Mouse (Mus musculus) kidney, embryonic 15.5 days (tissue): ENCODE results near the gene Wap. TPM values are rescaled to one million over a fixed set of nuclear protein-coding genes. Genes with fewer than 3 reads are reported as not detected.
A peak's percentile ranks its signal among the peaks of the same experiment; 100 is the strongest.

Experiments used
- ATAC-seq: fragments of 200-750 bp; cut with Nextera tagmentation; replicated peaks from 2 replicates; pipeline ENCODE4 v1.8.0; 2017; ENCODE audit warnings: moderate TSS enrichment; ENCODE audit not compliant: low FRiP score
- H3K27ac ChIP-seq: fragments of 300-500 bp; sonication (generic); 2 replicates; pipeline ENCODE4 v1.5.1; 2015; ENCODE audit warnings: mild to moderate bottlenecking, inconsistent platforms
- H3K27me3 ChIP-seq: fragments of 300-500 bp; sonication (generic); 2 replicates; pipeline ENCODE4 v1.6.1; 2015; ENCODE audit warnings: inconsistent platforms
- H3K36me3 ChIP-seq: fragments of 300-500 bp; sonication (generic); 2 replicates; pipeline ENCODE4 v1.6.1; 2015; ENCODE audit warnings: inconsistent platforms
- H3K4me1 ChIP-seq: fragments of 300-500 bp; sonication (generic); 2 replicates; pipeline ENCODE4 v1.6.1; 2015; ENCODE audit warnings: inconsistent platforms
- H3K4me2 ChIP-seq: fragments of 300-500 bp; sonication (generic); 2 replicates; pipeline ENCODE4 v1.6.1; 2015; ENCODE audit warnings: moderate library complexity, mild to moderate bottlenecking, inconsistent platforms
- H3K4me3 ChIP-seq: fragments of 300-500 bp; sonication (generic); replicated peaks from 2 replicates; pipeline ENCODE4 v1.5.1; 2015; ENCODE audit warnings: mild to moderate bottlenecking, inconsistent platforms
- H3K9ac ChIP-seq: fragments of 300-500 bp; sonication (generic); 2 replicates; pipeline ENCODE4 v1.6.1; 2015; ENCODE audit warnings: mild to moderate bottlenecking, inconsistent platforms
- H3K9me3 ChIP-seq: fragments of 300-500 bp; sonication (generic); replicated peaks from 2 replicates; pipeline ENCODE4 v1.6.1; 2016; ENCODE audit warnings: inconsistent platforms
- WGBS: fragments of 180-500 bp; shearing (Covaris S2); methylation state at CpG from one replicate; pipeline ENCODE4 v1.1.7; 2015; ENCODE audit warnings: mixed read lengths; 5-methylcytosine and 5-hydroxymethylcytosine counted together
- polyA plus RNA-seq: library from polyadenylated mRNA; unstranded; fragments of >200 nt; fragmentation: Nextera tagmentation; extraction: Ambion mirVana; gene quantifications from 2 replicates; pipeline ENCODE4 v1.2.1, GENCODE M21; 2015

Wap gene
- polyA plus RNA-seq, 1 experiment from 2014 or later: not detected

DNA sequence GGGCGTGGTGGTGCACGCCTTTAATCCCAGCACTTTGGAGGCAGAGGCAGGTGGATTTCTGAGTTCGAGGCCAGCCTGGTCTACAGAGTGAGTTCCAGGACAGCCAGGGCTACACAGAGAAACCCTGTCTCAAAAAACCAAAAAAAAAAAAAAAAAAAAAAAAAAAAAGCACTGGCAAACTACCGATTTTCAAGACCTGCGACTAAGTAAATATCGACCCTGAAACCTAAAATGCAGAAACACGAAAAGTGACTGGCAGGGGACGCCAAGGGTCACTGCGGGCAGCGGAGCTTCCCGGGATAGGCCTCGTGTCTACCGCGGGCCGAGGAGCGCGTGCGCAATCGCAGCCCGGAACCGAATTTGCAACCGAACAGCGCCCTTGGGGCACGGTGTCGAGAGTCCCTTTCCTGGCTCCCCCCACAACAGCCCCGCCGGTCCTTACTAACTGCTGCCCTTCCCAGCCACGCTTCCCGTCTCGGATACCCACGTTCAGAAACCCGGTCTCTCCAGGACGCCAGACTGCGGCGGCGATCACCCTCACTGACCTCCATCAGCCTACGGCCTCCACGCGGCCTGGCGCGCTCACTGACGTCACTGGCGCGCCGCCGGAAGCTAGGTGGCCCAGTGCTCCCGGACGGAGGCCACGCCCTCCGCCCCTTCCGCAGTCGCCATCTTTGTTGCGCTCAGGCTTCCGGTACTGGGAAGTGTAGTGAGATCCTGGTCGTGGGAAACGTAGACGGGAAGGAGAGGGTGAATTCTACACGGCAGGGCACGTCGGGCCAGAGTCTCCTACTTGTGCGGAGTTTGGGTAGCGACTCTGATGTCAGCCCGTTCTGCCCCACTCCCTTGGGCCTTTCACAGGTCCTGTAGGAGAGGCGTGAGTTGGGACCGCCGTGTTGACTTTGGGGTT is 12.7 kb downstream of the Wap start, which contains the start of gene Tbrg4:
TSS of gene Tbrg4 (minus strand) at position 590 of the 910 bp plus-strand sequence.
- peak; percentile 96 for ATAC-seq
- Histone ChIP-seq H3K27me3 (no peaks in the 10 kb centered on the region), H3K4me2 (peak within 1 kb of the TSS; percentile 80)

DNA sequence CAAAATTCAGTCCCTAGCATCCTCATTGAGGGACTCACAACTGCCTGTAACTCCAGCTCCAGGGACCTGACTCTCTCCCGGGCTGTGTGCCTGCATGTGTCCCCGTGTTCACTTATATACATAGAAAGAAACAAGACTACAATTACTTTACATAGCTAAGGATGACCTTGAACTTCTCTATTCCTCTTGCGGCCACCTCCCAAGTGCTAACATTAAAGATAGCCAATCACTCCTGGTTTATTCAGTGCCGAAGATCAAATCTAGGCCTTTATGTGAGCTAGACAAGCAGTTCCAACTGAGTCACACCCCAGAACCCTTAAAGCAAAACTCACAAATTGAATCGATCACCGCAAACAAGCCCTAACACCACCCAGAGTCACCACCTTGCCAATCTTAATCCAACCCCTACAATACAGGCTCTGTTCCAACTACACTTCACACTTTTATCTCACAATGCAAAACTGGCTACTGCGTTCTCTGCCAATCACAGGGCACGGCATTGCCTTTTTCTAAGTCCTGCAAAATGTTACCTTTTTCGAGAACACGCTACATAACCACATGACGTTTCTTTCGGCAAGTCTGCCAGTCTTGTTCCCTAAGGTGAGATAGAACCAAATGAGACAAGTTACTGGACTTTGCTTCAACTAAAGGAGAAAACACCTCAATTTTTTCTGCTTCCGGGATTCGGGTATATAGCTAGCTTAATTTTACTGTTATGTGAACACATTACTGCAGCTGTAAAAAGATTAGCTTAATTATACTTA is 13.6 kb downstream of the Wap start:
- Histone ChIP-seq H3K4me2 (peak overlapping the region; percentile 80), H3K27me3 (no peaks in the 10 kb centered on the region), H3K9ac (peak overlapping the region; percentile 65), H3K4me3 (peak overlapping the region; percentile 82), H3K27ac (no peak overlapping the region), H3K9me3 (no peaks in the 10 kb centered on the region), H3K36me3 (peaks cover 49% of the 10 kb centered on the region), H3K4me1 (peaks cover 30% of the 10 kb centered on the region)
- no peak for ATAC-seq
- 70% methylated on average over 14 of the region's 14 CpGs for WGBS

More for the DNA sequence above, 12.7 kb downstream of the Wap start, which contains the start of gene Tbrg4:
- Histone ChIP-seq H3K4me1 (peaks cover 30% of the 10 kb centered on the region), H3K27ac (peak within 1 kb of the TSS; percentile 91), H3K4me3 (peak within 1 kb of the TSS; percentile 82), H3K36me3 (peaks cover 40% of the 10 kb centered on the region), H3K9me3 (no peaks in the 10 kb centered on the region), H3K9ac (peak within 1 kb of the TSS; percentile 65)
- under 1% methylated on average over 66 of the region's 66 CpGs for WGBS

DNA sequence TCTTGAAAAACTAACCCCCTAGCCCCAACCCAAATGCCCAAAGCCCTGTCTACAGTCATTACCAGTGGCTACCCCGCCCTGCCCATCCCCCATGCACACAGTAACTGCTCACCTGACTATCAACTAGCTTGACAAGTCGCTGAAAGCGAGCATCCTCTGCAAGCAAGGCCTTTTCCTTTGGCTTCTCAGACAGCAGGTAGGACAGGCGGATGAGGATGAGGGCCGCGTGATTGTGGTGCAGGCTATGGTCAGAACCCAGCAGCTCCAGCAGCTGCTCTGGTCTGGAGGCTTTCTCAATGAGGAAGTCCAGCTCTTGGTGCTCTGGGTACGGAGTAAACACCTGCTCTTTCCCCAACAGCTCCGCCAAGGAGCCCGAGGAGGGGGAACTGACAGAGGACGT is 14.7 kb downstream of the Wap start:
- H3K36me3 ChIP-seq: peaks cover 60% of the 10 kb centered on the region
- H3K27me3 ChIP-seq: no peaks in the 10 kb centered on the region
- H3K4me2 ChIP-seq: peak overlapping the region; percentile 80
- peaks cover 30% of the 10 kb centered on the region for H3K4me1 ChIP-seq
- H3K9ac ChIP-seq: no peak overlapping the region
- no peak overlapping the region for H3K27ac ChIP-seq
- no peak for ATAC-seq
- H3K9me3 ChIP-seq: no peaks in the 10 kb centered on the region
- no peak overlapping the region for H3K4me3 ChIP-seq
- WGBS: 92% methylated on average over 10 of the region's 10 CpGs

DNA sequence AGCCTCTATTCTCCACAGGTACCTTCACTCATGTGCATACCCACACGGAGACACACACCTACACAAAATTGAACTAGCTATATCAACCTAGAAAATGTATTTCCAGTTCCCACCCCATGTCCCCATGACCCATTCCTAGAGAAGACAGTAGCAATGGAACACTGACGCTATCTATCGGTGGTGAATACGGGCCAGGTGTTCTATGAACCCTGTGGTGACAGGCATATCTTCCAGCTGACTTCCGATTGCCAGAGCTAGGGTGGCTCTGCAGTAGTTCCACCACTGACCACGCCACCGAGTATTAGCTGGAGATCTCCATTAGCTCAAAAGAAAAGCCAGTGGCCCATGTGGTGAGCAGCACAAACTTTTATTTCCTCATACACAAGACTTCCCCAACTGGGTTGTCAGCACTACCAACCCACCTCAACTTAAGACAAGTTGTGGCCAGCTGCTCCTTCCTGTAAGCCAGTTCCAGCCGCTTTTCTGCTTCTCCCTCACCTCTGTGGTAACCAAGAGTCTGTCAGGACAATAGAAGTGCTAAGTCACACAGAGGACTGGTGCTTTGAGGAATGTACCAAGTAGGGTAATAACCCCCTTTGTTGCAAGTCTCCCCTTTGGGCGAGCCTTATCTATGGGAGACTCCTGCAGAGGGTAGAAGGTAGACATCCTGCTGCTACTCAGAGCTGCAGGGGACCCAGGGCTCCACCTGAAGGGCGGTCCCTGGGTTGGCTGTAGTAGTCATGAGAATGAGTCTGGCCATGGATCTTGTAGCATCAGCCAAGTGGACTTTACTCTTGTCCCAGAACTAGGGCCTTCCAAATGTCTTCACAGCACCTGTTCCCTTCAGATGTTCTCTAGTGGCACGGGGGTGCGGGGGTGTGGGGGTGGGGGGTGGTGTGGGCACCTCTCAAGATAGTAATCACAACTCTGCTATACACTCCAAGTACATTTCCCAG is 22.9 kb downstream of the Wap start:
- Histone ChIP-seq H3K4me3 (no peak overlapping the region), H3K27me3 (no peaks in the 10 kb centered on the region), H3K4me2 (no peak overlapping the region), H3K36me3 (peaks cover 100% of the 10 kb centered on the region), H3K4me1 (no peaks in the 10 kb centered on the region), H3K9ac (no peak overlapping the region), H3K27ac (no peak overlapping the region), H3K9me3 (no peaks in the 10 kb centered on the region)
- 91% methylated on average over 12 of the region's 12 CpGs for WGBS
- ATAC-seq: no peak

DNA sequence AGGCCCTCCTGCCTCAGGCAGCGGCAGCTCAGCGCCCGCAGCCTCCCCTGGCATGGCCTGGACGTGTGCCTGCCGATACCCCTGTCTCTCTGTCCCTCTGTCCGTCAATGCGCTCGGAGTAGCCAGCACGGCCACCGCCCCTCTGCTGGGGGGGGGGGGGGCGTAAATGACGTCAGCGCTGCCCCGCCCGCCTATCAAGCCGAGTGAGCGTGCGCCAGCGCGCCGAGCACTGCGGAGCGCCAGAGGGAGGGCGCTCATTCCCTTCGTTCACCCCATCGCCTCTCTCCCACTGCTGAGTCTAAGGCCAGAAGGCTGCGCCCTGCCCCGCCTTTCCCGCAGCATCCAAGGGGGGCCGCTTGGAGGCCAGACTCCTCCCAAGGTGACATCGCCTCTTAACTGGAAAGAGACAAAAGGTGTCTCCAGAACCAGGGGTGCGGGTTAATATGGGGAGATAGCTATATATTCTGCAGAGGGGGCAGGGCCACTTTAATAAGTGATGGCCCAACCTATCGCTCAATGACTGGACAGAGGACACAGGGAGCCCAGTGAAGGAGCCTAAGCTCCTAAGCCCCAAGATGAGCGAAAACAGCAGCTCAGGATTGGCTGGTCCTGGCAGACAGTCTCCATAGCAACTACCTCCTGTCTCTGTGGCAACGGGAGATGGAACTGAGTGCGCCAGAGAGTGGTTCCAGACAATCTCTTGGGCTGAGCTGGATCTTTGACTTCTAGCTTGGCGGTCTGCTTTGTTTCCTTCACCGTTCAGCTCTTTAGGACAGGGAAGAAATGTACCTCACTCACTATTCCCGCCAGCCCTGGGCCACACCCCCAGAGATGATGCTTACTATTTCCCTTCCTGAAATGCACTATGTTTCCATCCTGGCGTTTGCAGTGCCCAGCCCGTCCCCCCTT is 32.7 kb downstream of the Wap start, which contains the start of gene Nacad:
TSS of gene Nacad (minus strand) at position 563 of the 909 bp plus-strand sequence.
- Histone ChIP-seq H3K27me3 (peaks cover 33% of the 10 kb centered on the region), H3K4me2 (peak within 1 kb of the TSS; percentile 62), H3K4me3 (peak within 1 kb of the TSS; percentile 32), H3K4me1 (peaks cover 33% of the 10 kb centered on the region), H3K36me3 (peaks cover 2% of the 10 kb centered on the region), H3K9ac (0 out of 2 replicates have a peak within 1 kb of the TSS, but pooled peaks have one; percentile 11), H3K27ac (no peak within 1 kb of the TSS), H3K9me3 (no peaks in the 10 kb centered on the region)
- 7% methylated on average over 37 of the region's 41 CpGs for WGBS
- peak; percentile 47 for ATAC-seq

DNA sequence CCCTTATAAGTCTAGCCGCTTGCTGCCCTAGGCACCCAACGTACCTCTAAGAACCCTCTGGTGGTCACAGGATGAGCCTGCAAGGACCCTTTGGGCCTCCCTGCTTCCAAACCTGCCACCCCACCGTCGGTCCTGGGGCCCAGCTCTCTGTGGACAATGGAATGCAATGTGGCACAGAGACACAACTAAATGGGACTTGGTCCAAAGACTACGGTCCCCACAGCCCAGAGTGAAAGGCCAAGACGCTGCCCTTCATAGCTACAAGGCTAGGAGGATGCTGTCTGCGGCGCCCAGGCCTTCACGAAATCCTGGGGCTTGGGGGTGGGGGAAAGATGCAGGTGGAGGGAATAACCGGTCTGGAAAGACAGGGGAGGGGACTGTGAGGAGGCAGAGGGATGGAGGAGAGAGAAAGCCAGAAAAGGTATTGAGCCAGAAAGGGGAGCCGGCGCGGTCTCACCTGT is 33.4 kb downstream of the Wap start:
- Histone ChIP-seq H3K4me1 (peaks cover 33% of the 10 kb centered on the region), H3K9me3 (no peaks in the 10 kb centered on the region), H3K27me3 (peaks cover 33% of the 10 kb centered on the region), H3K9ac (0 out of 2 replicates have a peak overlapping the region, but pooled peaks have one; percentile 11), H3K27ac (no peak overlapping the region), H3K4me3 (peak overlapping the region; percentile 32), H3K36me3 (no peaks in the 10 kb centered on the region), H3K4me2 (peak overlapping the region; percentile 62)
- no peak for ATAC-seq
- 10% methylated on average over 13 of the region's 13 CpGs for WGBS

DNA sequence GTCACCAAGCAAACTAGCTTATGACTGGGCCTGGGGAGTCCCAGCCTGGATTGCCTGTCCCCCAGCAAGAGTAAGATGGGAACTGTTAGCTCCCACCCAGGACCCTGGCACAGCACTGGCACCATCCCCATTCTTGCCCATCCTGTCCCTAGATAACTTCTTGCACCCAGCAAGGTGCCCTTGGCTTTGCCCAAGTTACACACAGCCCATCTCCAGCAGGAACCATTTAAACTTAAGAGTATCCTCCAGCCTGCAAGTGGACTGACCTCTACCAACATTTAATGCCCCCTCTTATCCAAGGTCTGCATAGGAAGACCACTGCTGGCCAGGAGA is 33.9 kb downstream of the Wap start:
- H3K9ac ChIP-seq: no peak overlapping the region
- 0 out of 2 replicates have a peak overlapping the region, but pooled peaks have one; percentile 32 for H3K4me3 ChIP-seq
- H3K4me2 ChIP-seq: 0 out of 2 replicates have a peak overlapping the region, but pooled peaks have one; percentile 62

DNA sequence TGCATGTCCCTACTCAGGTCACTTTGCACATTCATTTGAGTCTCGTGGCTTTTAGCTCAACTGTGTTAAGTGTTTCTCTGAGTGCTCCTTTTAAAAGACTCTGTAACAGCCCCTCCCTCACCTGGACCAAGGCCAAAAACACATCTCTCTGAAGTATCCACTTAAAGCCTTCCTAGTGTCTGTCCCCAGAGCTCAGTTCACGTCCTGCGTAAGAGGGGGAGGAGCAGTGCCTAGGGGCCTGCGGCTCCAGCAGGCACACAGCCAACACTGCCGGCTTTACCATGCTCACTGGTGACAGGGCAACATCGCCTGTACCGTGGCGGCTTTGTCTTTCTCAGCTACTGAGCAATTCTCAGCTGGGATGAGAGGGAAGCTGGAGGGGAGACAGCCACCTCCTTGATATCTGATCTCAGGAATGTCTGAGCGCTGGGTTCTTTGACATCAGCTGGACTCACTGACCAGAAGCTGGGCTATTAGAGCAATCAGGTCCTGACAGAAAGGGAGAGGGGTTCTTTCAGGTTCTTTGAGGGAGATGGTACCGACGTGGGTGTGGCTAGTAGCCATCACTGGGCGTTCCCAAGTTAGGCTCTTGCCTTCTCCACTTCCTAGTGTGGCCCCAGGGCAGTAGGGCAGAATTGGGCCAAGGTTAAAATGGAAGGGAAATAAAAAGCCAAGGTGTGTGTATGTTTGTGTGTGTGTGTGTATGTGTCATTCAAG is 34.4 kb downstream of the Wap start:
- Histone ChIP-seq H3K9me3 (no peaks in the 10 kb centered on the region), H3K27ac (no peak overlapping the region), H3K36me3 (no peaks in the 10 kb centered on the region), H3K4me2 (peak overlapping the region; percentile 20), H3K4me1 (peaks cover 38% of the 10 kb centered on the region), H3K4me3 (no peak overlapping the region), H3K9ac (no peak overlapping the region), H3K27me3 (peaks cover 33% of the 10 kb centered on the region)
- WGBS: 11% methylated on average over 12 of the region's 12 CpGs
- peak; percentile 54 for ATAC-seq

More for the DNA sequence above, 33.9 kb downstream of the Wap start:
- no peaks in the 10 kb centered on the region for H3K9me3 ChIP-seq
- no peaks in the 10 kb centered on the region for H3K36me3 ChIP-seq
- H3K4me1 ChIP-seq: peaks cover 33% of the 10 kb centered on the region
- peaks cover 33% of the 10 kb centered on the region for H3K27me3 ChIP-seq
- no peak overlapping the region for H3K27ac ChIP-seq
- ATAC-seq: no peak

DNA sequence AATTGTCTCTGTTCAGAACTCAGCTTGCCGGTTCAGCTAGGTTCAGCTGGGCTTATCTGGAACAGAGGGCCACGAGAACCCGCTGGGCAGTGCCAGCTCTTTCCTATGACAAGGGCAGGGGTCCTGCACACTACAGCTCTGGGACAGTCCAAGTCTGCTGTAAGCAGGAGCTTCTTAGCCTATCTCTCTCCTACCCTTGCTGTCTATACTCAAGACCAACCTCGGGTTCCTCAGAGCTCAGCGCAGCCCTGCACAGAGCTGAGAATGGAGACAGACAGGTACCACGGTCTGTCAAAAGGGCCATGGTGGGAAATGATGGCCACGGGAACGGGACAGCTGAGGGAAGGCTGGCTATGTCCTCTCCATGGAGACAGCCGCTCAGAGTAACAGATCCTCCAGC is 35.2 kb downstream of the Wap start:
- ATAC-seq: no peak
- peaks cover 2% of the 10 kb centered on the region; the same call in 1 of the 2 replicates for H3K36me3 ChIP-seq
- H3K9me3 ChIP-seq: no peaks in the 10 kb centered on the region
- H3K27me3 ChIP-seq: peaks cover 33% of the 10 kb centered on the region
- no peak overlapping the region for H3K4me3 ChIP-seq
- H3K4me1 ChIP-seq: peaks cover 46% of the 10 kb centered on the region
- WGBS: 78% methylated on average over 9 of the region's 9 CpGs
- H3K27ac ChIP-seq: no peak overlapping the region
- H3K9ac ChIP-seq: no peak overlapping the region
- no peak overlapping the region for H3K4me2 ChIP-seq

DNA sequence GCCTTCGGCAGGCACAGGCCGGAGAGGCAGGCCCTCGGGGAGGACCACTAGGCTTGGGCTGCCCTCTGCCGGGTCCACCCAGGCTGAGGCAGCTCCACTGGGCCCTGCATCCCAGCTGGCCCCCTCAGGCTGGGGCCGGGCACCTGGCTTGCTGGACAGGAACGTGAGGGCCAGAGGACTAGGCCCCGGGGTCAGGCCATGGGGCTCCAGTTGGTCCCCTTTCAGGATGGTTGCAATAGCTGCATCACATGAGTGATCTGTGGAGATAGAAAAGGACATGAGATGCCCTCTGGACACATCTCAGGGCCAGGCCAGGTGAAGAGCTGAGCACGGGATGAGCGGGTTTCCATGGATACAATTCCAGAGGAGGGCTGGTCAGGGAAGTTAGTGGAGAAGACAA is 35.8 kb downstream of the Wap start:
- H3K4me3 ChIP-seq: no peak overlapping the region
- peaks cover 33% of the 10 kb centered on the region for H3K27me3 ChIP-seq
- no peak overlapping the region for H3K9ac ChIP-seq
- no peaks in the 10 kb centered on the region for H3K9me3 ChIP-seq
- no peak for ATAC-seq
- H3K36me3 ChIP-seq: peaks cover 7% of the 10 kb centered on the region
- 76% methylated on average over 5 of the region's 9 CpGs for WGBS
- H3K4me1 ChIP-seq: peaks cover 51% of the 10 kb centered on the region
- H3K4me2 ChIP-seq: no peak overlapping the region
- no peak overlapping the region for H3K27ac ChIP-seq
